Mouse (Mus musculus): ENCODE results near the gene Parp14. TPM values are rescaled to one million over a fixed set of nuclear protein-coding genes. Genes with fewer than 3 reads are reported as not detected.

Gene Parp14
- total RNA-seq (2012; rRNA removed), result 5.5 and 6.0 TPM in 2 replicates
- total RNA-seq (2014; rRNA removed), result 3.5 and 3.9 TPM in 2 replicates
- 5.9 and 6.4 TPM in 2 replicates for polyA plus RNA-seq (2012; ENCODE audit: insufficient read length, low read depth)

DNA sequence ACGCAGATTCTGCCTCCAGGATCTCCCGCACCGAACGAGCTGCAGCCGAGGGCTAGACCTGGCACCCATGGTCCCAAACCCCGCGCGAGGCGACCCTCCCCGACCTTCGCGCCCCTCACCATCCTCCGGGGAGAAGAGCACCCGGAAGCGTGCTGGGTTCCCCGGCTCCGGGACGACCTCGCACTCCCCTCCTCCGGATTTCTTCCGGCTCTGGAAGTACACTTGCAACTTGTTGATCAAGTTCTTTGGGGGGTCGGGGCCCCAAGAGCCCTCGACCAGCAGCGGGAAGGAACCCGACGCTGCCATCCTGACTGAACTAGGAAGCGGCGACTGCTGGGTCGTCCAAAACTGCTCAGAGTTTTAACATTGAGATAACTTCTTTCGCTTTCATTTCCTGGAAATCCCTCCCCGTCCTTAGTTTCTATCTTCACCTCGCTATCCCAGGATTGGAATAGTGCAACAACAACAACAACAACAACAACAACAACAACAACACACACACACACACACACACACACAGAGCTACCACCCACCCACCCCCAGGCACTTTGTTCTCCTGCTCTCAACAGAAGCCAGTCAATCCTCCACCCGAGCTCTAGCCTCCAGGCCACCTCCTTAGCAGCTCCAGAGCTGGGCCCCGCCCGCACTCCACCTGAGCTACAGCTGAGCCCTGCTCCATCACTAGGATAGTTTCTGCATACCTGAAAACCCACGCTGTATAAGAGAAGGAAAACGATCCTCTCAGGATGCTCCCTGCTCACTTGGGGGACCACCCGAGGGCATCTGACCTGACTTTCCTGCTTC is at the start of gene Parp14:
Gene Parp14 (minus strand): TSS at position 497 of the 804 bp plus-strand sequence.
- Histone ChIP-seq H3K9me3 (replicated peaks; ENCODE audit: low read length) (peaks cover 3% of the 10 kb centered on the region), H3K4me2 (ENCODE audit: insufficient read depth, low read depth, poor library complexity, severe bottlenecking) (peak within 1 kb of the TSS; percentile 97), H3K27ac (ENCODE audit: insufficient read depth, low read depth) (peak within 1 kb of the TSS; percentile 27; the same call in 1 of the 2 replicates), H3K4me1 (ENCODE audit: control insufficient read depth in 1 of 2, insufficient read depth in 2 of 2) (peaks cover 5 to 39% of the 10 kb centered on the region in 2 experiments), H3K9ac (ENCODE audit: insufficient read depth, low read depth) (peak within 1 kb of the TSS; percentile 66), H3K79me2 (replicated peaks; ENCODE audit: control insufficient read depth, extremely low read depth, insufficient read depth, poor library complexity, severe bottlenecking) (no peaks in the 10 kb centered on the region), H3K4me3 (replicated peaks in 1 of 3; ENCODE audit: low read depth in 2 of 3, low read length in 2 of 3, poor library complexity in 1 of 3) (peak within 1 kb of the TSS; percentile 75 to 83 (median 82)), H3K27me3 (replicated peaks) (peaks cover 3% of the 10 kb centered on the region), H3K36me3 (replicated peaks in 1 of 2; ENCODE audit: control insufficient read depth in 1 of 2, insufficient read depth in 1 of 2, low read length in 1 of 2) (no peaks in the 10 kb centered on the region)
- TF ChIP-seq SIN3A (IDR thresholded peaks at IDR 0.05; ENCODE audit: low read length), result peak; percentile 68; the same call in 1 of the 2 replicates
- no peak; the same call in 1 of the 2 replicates for TF ChIP-seq MAX (IDR thresholded peaks at IDR 0.05; ENCODE audit: low read length)
- TF ChIP-seq MAZ (IDR thresholded peaks at IDR 0.05; ENCODE audit: low read depth, low read length), result peak; percentile 13; the same call in 1 of the 2 replicates
- TF ChIP-seq ZNF384 (IDR thresholded peaks at IDR 0.05; ENCODE audit: low read depth, low read length), result no peak
- peak; percentile 80 for TF ChIP-seq ELF1 (IDR thresholded peaks at IDR 0.05; ENCODE audit: low read depth, low read length)
- no peak for TF ChIP-seq CHD2 (IDR thresholded peaks at IDR 0.05; ENCODE audit: low read length)
- TF ChIP-seq USF2 (conservative IDR thresholded peaks at IDR 0.05; ENCODE audit: low read depth, low read length), result no peak
- no peak for TF ChIP-seq E2F4 (IDR thresholded peaks at IDR 0.05; ENCODE audit: insufficient replicate concordance, low read depth, low read length)
- no peak for TF ChIP-seq CTCF (conservative IDR thresholded peaks at IDR 0.05 in 1 of 2, IDR thresholded peaks at IDR 0.05 in 1 of 2; ENCODE audit: low read depth in 2 of 2, low read length in 2 of 2)
- TF ChIP-seq MAFK (IDR thresholded peaks at IDR 0.05; ENCODE audit: insufficient replicate concordance, low read length), result no peak
- peak; percentile 62 for TF ChIP-seq POLR2A (IDR thresholded peaks at IDR 0.05; ENCODE audit: low read depth, low read length)
- TF ChIP-seq CHD1 (IDR thresholded peaks at IDR 0.05; ENCODE audit: low read depth, low read length), result no peak
- TF ChIP-seq POLR2AphosphoS2 (IDR thresholded peaks at IDR 0.05; ENCODE audit: low read depth, low read length), result no peak
- TF ChIP-seq MEF2A (IDR thresholded peaks at IDR 0.05; ENCODE audit: borderline replicate concordance, low read depth, low read length), result no peak
- peak; percentile 3; the same call in 1 of the 2 replicates for TF ChIP-seq NELFE (IDR thresholded peaks at IDR 0.05; ENCODE audit: low read depth, low read length)
- peak; percentile 56 for TF ChIP-seq MXI1 (IDR thresholded peaks at IDR 0.05; ENCODE audit: low read depth, low read length)
- no peak for TF ChIP-seq MYC (IDR thresholded peaks at IDR 0.05; ENCODE audit: low read depth, low read length)
- TF ChIP-seq SMC3 (IDR thresholded peaks at IDR 0.05; ENCODE audit: low read depth, low read length), result no peak
- TF ChIP-seq GABPA (IDR thresholded peaks at IDR 0.05; ENCODE audit: insufficient replicate concordance, low read depth, low read length), result no peak
- TF ChIP-seq UBTF (IDR thresholded peaks at IDR 0.05; ENCODE audit: low read depth, low read length), result peak; percentile 72
- no peak for TF ChIP-seq BHLHE40 (IDR thresholded peaks at IDR 0.05; ENCODE audit: low read depth, low read length)
- TF ChIP-seq ZKSCAN1 (IDR thresholded peaks at IDR 0.05; ENCODE audit: borderline replicate concordance, low read depth, low read length), result no peak
- peak; percentile 64; the same call in 1 of the 2 replicates for TF ChIP-seq TBP (conservative IDR thresholded peaks at IDR 0.05; ENCODE audit: low read depth, low read length)
- no peak for DNase-seq (ENCODE audit: extremely low read depth)
- dilution Hi-C loops (cut with MboI; ENCODE audit: extremely low pct_ligation_motif_present, extremely low pct_unique_long_range_greater_than_20kb, low sequenced_read_pairs), result no loop called here
- in situ Hi-C loops (cut with MboI; ENCODE audit: low pct_ligation_motif_present, low pct_unique_long_range_greater_than_20kb, low sequenced_read_pairs), result loop anchor here (5.0 kb wide), 1 partner anchor 66 kb away; the partner anchor contains the start of genes Dtx3l and Parp9
